Mouse (Mus musculus): ENCODE results near the gene Ces1d. TPM values are rescaled to one million over a fixed set of nuclear protein-coding genes. Genes with fewer than 3 reads are reported as not detected.
"Not testable (repeated sequence)": the region's sequence is repeated elsewhere in the genome, so short reads cannot be mapped to it uniquely, and the experiment has no call there.

Ces1d gene
- not detected in 2 replicates for total RNA-seq (2015; ENCODE audit: low replicate concordance)
- total RNA-seq (2017; ENCODE audit: low replicate concordance): 2.1 TPM in 1 of 2 replicates, not detected in the other

GRCm38 (mm10) chr8:93197685-93198525, at the start of gene Ces1d:
TSS of gene Ces1d (minus strand) at chr8:93197838.
- no peak for ATAC-seq (replicated peaks; ENCODE audit: low FRiP score, poor library complexity, severe bottlenecking)

- no peak for ATAC-seq (replicated peaks; ENCODE audit: low FRiP score, poor library complexity, severe bottlenecking)
Measured at GRCm38 (mm10) chr8:93246057-93246456, 48.4 kb upstream of the Ces1d start.

GRCm38 (mm10) chr8:93239884-93240283, 42.2 kb upstream of the Ces1d start:
- no peak for ATAC-seq (replicated peaks; ENCODE audit: low FRiP score, poor library complexity, severe bottlenecking)

- no peak for ATAC-seq (replicated peaks; ENCODE audit: low FRiP score, poor library complexity, severe bottlenecking)
Measured at GRCm38 (mm10) chr8:93235681-93236080, 38.0 kb upstream of the Ces1d start.

- no peak for ATAC-seq (replicated peaks; ENCODE audit: low FRiP score, poor library complexity, severe bottlenecking)
Measured at GRCm38 (mm10) chr8:93234706-93235105, 37.1 kb upstream of the Ces1d start.

- ATAC-seq (replicated peaks; ENCODE audit: low FRiP score, poor library complexity, severe bottlenecking): no peak
Measured at GRCm38 (mm10) chr8:93234068-93234467, 36.4 kb upstream of the Ces1d start.

- ATAC-seq (replicated peaks; ENCODE audit: low FRiP score, poor library complexity, severe bottlenecking): no peak
Measured at GRCm38 (mm10) chr8:93229446-93229845, 31.8 kb upstream of the Ces1d start, which contains the start of gene Ces1e. TSS of gene Ces1e (minus strand) at chr8:93229619.

GRCm38 (mm10) chr8:93228673-93229370, 31.2 kb upstream of the Ces1d start:
- no peak for ATAC-seq (replicated peaks; ENCODE audit: low FRiP score, poor library complexity, severe bottlenecking)

GRCm38 (mm10) chr8:93226471-93226870, 28.8 kb upstream of the Ces1d start:
- not testable (repeated sequence) for ATAC-seq (replicated peaks; ENCODE audit: low FRiP score, poor library complexity, severe bottlenecking)

GRCm38 (mm10) chr8:93221896-93222295, 24.3 kb upstream of the Ces1d start:
- no peak for ATAC-seq (replicated peaks; ENCODE audit: low FRiP score, poor library complexity, severe bottlenecking)

GRCm38 (mm10) chr8:93217867-93218266, 20.2 kb upstream of the Ces1d start:
- ATAC-seq (replicated peaks; ENCODE audit: low FRiP score, poor library complexity, severe bottlenecking): no peak

- ATAC-seq (replicated peaks; ENCODE audit: low FRiP score, poor library complexity, severe bottlenecking): no peak
Measured at GRCm38 (mm10) chr8:93217375-93217774, 19.7 kb upstream of the Ces1d start.

- no peak for ATAC-seq (replicated peaks; ENCODE audit: low FRiP score, poor library complexity, severe bottlenecking)
Measured at GRCm38 (mm10) chr8:93211091-93211490, 13.5 kb upstream of the Ces1d start.

- ATAC-seq (replicated peaks; ENCODE audit: low FRiP score, poor library complexity, severe bottlenecking): not testable (repeated sequence)
Measured at GRCm38 (mm10) chr8:93199146-93199545, 1.5 kb upstream of the Ces1d start.

GRCm38 (mm10) chr8:93196436-93196835, 1.2 kb downstream of the Ces1d start:
- ATAC-seq (replicated peaks; ENCODE audit: low FRiP score, poor library complexity, severe bottlenecking): no peak

- no peak for ATAC-seq (replicated peaks; ENCODE audit: low FRiP score, poor library complexity, severe bottlenecking)
Measured at GRCm38 (mm10) chr8:93180581-93181129, 17.0 kb downstream of the Ces1d start.

GRCm38 (mm10) chr8:93176593-93176992, 21.0 kb downstream of the Ces1d start:
- no peak for ATAC-seq (replicated peaks; ENCODE audit: low FRiP score, poor library complexity, severe bottlenecking)

GRCm38 (mm10) chr8:93174554-93174953, 23.1 kb downstream of the Ces1d start:
- no peak for ATAC-seq (replicated peaks; ENCODE audit: low FRiP score, poor library complexity, severe bottlenecking)

- ATAC-seq (replicated peaks; ENCODE audit: low FRiP score, poor library complexity, severe bottlenecking): no peak
Measured at GRCm38 (mm10) chr8:93171846-93172590, 25.6 kb downstream of the Ces1d start.

GRCm38 (mm10) chr8:93163363-93163762, 34.3 kb downstream of the Ces1d start:
- ATAC-seq (replicated peaks; ENCODE audit: low FRiP score, poor library complexity, severe bottlenecking): no peak

All from erythroid progenitor cell, adult 5-6 weeks (primary cell).